ENCODE assay signal across 17 mouse cellular contexts in the genomic region with DNA sequence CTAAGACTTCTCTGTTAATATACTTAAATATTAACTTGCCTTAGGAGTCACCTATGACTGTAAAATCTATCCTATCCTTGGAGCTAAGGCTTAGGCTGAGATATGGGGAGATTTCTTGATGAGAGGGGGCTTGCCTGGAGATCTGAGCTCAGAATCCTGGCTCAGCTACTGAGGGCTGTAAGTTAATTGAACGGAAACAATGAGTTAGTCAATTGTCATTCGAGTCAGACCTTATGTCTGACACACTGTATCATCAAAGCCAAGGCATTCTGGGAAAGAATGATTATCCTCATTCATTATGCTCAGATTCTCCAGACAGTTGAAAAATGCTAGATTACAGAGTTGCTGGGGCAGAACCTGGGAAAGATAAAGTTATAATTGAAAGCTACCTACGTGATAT.
"Had no signal": no experiment of that assay in that cellular context is flagged by ENCODE, and none has a peak within 500 bp of the region (broad histone marks: within the 10 kb centered on the region; RNA-seq: fewer than 3 reads in every experiment).

No protein-coding gene starts in this region.

- ATAC-seq: liver, embryonic 12.5 days had no signal

- H3K27ac ChIP-seq: kidney, postnatal 0 days; limb, embryonic 15.5 days; liver, embryonic 12.5 days; midbrain, embryonic 12.5 days; neural tube, embryonic 13.5 days had no signal

- H3K9me3 ChIP-seq: limb, embryonic 15.5 days; liver, embryonic 12.5 days; midbrain, embryonic 12.5 days; neural tube, embryonic 13.5 days had no signal

- H3K4me3 ChIP-seq: limb, embryonic 15.5 days; liver, embryonic 12.5 days; midbrain, embryonic 12.5 days; neural tube, embryonic 13.5 days had no signal

- H3K36me3 ChIP-seq: limb, embryonic 15.5 days; liver, embryonic 12.5 days; midbrain, embryonic 12.5 days; neural tube, embryonic 13.5 days had no signal

- H3K4me2 ChIP-seq: limb, embryonic 15.5 days; liver, embryonic 12.5 days; lung, embryonic 14.5 days; midbrain, embryonic 12.5 days; neural tube, embryonic 13.5 days had no signal

- DNase-seq: kidney, adult 8-10 months; kidney, postnatal 36 days; layer of hippocampus, adult 9-11 months; layer of hippocampus, postnatal 36 days; lung, embryonic 14.5 days; lung, postnatal 10 days; lung, postnatal 4 days; retina, postnatal 1 day; right cerebral cortex, postnatal 4 days; spleen, adult 18-20 months; thymus, adult 18-20 months; thymus, postnatal 14 days had no signal

- H3K27me3 ChIP-seq: limb, embryonic 15.5 days; midbrain, embryonic 12.5 days; neural tube, embryonic 13.5 days had no signal

- H3K4me1 ChIP-seq: limb, embryonic 15.5 days; liver, embryonic 12.5 days had no signal

- H3K9ac ChIP-seq: limb, embryonic 15.5 days; liver, embryonic 12.5 days; lung, embryonic 14.5 days; midbrain, embryonic 12.5 days; neural tube, embryonic 13.5 days had no signal
